Mouse (Mus musculus): ENCODE measurements around the gene Znhit1. TPM values are rescaled to one million over a fixed set of nuclear protein-coding genes. Genes with fewer than 3 reads are reported as not detected.

Gene Znhit1
- 25.7 TPM for polyA plus RNA-seq (2017; shearing (Covaris generic))

GRCm38 (mm10) chr5:136987934-136988271 is at the start of gene Znhit1:
Gene Znhit1 (minus strand): TSS chr5:136988021.

GRCm38 (mm10) chr5:137026092-137026491 is 38.3 kb upstream of the Znhit1 start, which contains the start of gene Vgf:
Gene Vgf (plus strand): TSS chr5:137026392.

GRCm38 (mm10) chr5:136986695-136987137 is 1.1 kb downstream of the Znhit1 start, which contains the start of gene Plod3:
Gene Plod3 (plus strand): TSS chr5:136987019.

GRCm38 (mm10) chr5:136966331-136966730 is 21.5 kb downstream of the Znhit1 start, which contains the start of gene Cldn15:
Gene Cldn15 (plus strand): TSS chr5:136966616.

GRCm38 (mm10) chr5:136953015-136953414 is 34.8 kb downstream of the Znhit1 start, which contains the start of gene Fis1:
Gene Fis1 (plus strand): TSS chr5:136953275.

Other genes with a start within 250 kb of the Znhit1 start
- not detected for gene Col26a1, start 104.8 kb downstream of the Znhit1 start, polyA plus RNA-seq (2017; shearing (Covaris generic))
- gene Ift22, start 79.9 kb downstream of the Znhit1 start, polyA plus RNA-seq (2017; shearing (Covaris generic)): 2.0 TPM
- gene Fis1, start 34.7 kb downstream of the Znhit1 start, polyA plus RNA-seq (2017; shearing (Covaris generic)): 165 TPM
- not detected for gene Cldn15, start 21.4 kb downstream of the Znhit1 start, polyA plus RNA-seq (2017; shearing (Covaris generic))
- 7.0 TPM for gene Plod3, start 1.0 kb downstream of the Znhit1 start, polyA plus RNA-seq (2017; shearing (Covaris generic))
- not detected for gene Vgf, start 38.4 kb upstream of the Znhit1 start, polyA plus RNA-seq (2017; shearing (Covaris generic))
- 31.1 TPM for gene Ap1s1, start 58.1 kb upstream of the Znhit1 start, polyA plus RNA-seq (2017; shearing (Covaris generic))
- gene Serpine1, start 84.2 kb upstream of the Znhit1 start, polyA plus RNA-seq (2017; shearing (Covaris generic)): not detected
- 8.8 TPM for gene Trim56, start 128.2 kb upstream of the Znhit1 start, polyA plus RNA-seq (2017; shearing (Covaris generic))
- gene Muc3, start 161.3 kb upstream of the Znhit1 start, polyA plus RNA-seq (2017; shearing (Covaris generic)): not detected
- 0.49 TPM for gene Muc3a, start 224.4 kb upstream of the Znhit1 start, polyA plus RNA-seq (2017; shearing (Covaris generic))

All from naive thymus-derived CD4-positive, alpha-beta T cell, adult 5 months (primary cell).